Mouse (Mus musculus): ENCODE data around the gene Dpm2.

Gene Dpm2

DNA sequence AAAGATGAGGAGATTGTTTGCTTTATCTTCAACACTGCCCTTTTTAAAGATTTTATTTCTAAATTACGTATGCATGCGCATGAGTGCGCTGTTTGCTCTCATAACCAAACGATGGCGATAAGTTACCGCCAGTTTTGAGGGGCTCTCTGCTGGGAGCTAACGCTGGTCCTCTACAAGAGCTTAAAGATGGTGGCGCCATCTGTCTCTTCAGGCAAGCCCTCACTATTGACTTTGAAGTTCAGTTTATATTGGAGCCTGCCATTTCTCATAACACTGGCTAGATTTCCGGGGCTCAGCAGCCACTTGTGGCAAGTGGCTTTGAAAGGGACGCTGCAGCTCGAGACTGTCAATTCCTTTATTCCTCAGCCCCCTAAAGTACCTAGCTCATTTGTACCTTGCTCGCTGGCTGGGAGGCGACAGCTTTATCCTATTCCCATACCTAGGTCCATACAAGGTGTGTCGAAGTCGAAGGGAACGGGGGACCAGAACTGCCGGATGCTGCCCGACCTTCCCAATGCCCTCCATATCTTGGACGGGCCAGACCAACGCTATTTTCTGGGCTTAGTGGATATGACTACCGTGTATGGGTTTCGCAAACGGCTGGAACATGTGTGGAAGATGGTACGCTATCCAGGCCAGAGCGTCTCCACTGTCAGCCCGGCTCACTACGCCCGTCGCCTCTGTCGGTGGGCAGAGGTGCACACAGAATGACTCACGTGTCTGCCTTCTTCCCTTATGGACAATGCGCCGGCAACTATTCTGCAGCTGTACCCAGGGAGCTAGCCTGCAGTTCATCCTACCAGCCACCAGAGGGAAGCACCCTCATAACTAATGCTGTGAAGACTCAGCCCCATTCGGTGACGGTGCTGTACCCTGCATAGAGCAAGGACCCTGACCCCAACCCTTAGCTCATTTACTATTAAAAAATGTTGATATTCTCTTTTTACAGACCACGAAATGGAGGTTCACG lies 12.5 kb downstream of the Dpm2 start:
- CTCF ChIA-PET, result interaction anchor here (0.7 to 1.0 kb wide), 2 partner anchors 11 to 27 kb away, joined by 3 to 9 read pairs; no protein-coding TSS in a partner anchor

- CTCF ChIA-PET, result no interaction called here
Observed at GRCm38 (mm10) chr2:32585149-32585714, 14.6 kb downstream of the Dpm2 start.

GRCm38 (mm10) chr2:32586871-32587351 lies 16.3 kb downstream of the Dpm2 start, which contains the start of gene St6galnac4:
St6galnac4 (plus strand) TSS chr2:32587095.
- CTCF ChIA-PET, result interaction anchor here (0.6 to 0.8 kb wide), 3 partner anchors 13 to 1488 kb away, joined by 3 to 4 read pairs (median 3); no protein-coding TSS in a partner anchor

- CTCF ChIA-PET, result no interaction called here
Observed at GRCm38 (mm10) chr2:32587731-32588321, 17.2 kb downstream of the Dpm2 start.

DNA sequence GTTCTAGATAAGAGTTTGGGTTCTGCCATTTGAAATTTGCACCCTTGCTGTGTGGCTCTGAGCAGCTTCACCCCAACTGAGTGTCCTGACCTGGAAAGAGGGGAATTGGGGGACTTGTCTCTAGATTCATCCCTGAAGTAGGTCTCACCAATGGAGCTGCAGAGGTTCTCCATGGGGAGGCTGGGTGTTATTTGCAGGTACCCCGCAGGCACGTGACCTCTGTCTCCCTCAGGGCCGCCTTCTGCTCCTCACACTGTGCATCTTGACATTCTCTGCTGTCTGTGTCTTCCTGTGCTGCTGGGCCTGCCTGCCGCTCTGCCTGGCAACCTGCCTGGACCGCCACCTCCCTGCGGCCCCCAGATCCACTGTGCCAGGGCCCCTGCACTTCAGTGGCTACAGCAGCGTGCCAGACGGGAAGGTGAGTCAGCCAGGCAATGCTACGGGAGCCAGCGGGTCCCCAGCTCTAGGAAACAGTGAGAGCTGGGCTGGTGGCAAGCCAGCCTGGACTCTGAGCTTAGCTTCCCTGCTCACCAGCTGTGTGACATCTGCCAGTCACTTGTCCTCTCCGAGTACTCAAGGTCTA lies 18.6 kb downstream of the Dpm2 start:
- CTCF ChIA-PET, result no interaction called here

DNA sequence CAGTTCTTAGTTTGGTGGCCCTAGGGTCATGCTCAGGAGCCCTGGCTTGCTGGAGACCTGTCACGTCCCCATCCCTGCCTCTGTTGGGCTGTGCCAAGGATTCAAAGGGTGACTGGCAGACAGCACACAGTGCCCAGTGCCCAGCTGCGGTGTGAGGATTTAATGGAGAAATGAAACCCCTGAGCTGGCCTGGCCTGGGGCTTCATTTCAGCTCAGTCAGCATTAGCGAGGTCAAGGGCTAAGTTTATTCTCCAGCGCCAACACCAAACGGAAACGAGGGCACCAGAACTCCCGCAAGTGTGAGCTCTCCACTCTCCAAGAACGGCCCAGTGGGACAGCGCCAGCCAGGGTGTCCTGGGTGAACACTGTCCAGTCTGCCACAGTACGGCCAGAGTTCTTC lies 19.6 kb downstream of the Dpm2 start:
- CTCF ChIA-PET, result no interaction called here

DNA sequence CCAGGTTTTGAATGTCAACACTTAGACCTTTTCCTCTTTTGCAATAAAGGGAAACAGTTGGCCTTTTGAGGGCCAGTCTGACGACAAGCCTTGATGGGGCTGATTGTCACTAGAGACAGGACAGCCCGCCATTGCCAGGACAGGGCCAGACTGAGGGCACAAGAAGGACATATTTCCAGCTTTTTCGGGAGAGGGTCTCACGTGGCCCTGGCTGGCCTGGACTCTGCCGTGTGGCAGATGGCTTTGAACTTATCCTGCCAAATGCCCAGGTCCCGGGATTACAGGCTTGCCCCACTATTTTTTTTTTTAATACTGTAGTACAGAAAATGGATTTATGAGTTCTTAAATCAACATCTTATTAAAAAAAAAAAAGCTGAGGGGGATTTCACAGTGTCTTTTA lies 20.6 kb downstream of the Dpm2 start:
- CTCF ChIA-PET, result interaction anchor here (0.5 to 0.7 kb wide), 2 partner anchors 11 to 19 kb away, joined by 4 to 5 read pairs; no protein-coding TSS in a partner anchor

- CTCF ChIA-PET, result no interaction called here
Observed at GRCm38 (mm10) chr2:32596725-32597124, 26.1 kb downstream of the Dpm2 start.

DNA sequence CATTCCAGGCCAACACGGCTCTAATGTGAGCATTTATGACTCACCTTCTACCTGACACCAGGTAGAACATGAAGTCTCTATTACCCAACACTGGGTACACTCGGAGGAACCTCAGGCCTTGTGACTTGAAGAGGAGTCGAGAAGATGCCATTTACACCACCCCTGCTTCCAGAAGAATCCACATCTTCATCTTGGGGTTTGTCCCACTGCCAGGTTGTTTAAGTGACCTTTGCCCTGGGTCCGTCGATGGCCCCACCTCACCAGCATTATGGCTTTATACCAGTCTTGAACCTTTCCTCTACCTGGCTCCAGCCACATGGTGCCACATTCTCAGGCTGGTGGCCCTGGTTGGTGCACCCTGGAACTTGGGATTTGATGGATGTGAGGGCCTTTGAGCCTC lies 26.6 kb downstream of the Dpm2 start:
- CTCF ChIA-PET, result no interaction called here

DNA sequence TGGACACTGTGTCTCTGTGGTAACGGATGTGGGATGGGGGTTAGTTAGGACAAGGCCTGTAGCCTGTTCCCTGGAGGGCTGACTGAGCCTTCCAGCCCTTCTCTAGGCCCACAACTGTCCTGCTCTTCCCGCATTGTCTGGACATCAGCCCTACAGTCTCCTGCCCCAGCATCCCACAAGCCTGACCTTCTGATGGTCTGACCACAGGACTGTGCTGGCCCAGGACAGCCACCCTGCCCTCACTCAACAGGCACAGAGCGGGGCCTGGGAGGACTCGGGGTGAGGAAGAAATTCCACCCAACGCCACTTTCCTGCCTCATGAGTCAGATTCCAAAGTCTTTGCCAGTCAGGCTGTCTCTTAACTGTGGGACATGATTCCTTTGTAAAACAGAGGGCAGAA lies 27.0 kb downstream of the Dpm2 start:
- CTCF ChIA-PET, result no interaction called here

GRCm38 (mm10) chr2:32598506-32598905 lies 27.8 kb downstream of the Dpm2 start:
- CTCF ChIA-PET, result no interaction called here

DNA sequence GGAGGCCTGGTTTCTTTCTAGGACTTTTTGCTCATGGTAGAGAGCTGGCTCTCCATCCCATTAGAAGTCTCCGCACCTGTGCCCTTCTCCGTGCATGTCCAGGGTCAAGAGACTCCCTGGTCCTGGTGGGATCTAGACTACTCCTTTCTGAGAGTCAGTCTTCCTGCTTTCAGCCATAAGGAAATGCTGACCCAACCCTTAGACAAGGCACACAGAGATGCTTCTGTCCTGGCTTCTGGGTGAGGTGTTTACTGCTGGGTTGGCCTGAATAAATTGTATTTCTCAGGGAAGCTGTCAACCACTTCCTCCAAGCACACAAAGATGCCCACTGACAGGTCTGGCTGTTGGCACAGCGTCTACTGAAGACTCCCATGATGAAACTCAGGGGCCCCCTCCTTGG lies 28.8 kb downstream of the Dpm2 start, which contains the start of gene St6galnac6:
Gene St6galnac6, plus strand, starts transcription at position 301 of the 400 bp plus-strand sequence.
- CTCF ChIA-PET, result no interaction called here

DNA sequence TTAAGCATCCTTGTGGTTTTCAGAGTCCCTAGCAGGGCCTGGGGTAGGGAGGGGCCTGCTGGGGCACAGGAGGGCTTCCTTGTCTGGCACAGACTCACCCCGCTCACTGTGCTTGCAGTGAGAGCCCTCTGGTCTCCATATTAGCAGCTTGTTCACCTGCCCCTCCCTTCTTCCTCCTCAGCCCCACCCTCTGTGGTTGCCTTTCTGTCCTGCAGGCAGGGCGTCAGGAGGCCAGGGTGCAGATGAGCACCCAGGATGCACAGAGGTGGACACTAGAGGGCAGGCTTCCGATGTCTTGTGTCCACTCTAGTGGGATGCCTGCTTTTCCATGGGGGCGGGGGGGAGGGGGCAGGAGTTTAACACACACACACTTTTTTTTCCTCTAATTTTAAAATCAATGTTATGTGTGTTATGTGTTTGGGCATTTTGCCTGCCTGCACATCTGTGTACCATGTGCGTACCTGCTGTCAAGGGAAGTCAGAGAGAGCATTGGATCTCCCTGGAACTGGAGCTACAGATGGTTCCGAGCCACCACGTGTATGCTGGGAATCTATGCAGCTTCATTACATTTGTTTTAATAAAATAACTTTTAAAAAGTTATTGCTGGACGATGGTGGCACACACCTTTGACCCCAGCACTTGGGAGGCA lies 30.9 kb downstream of the Dpm2 start:
- CTCF ChIA-PET, result interaction anchor here (0.7 to 1.1 kb wide), 2 partner anchors 10 to 75 kb away, joined by 3 to 5 read pairs; no protein-coding TSS in a partner anchor

- CTCF ChIA-PET, result interaction anchor here (0.5 to 0.7 kb wide), 4 partner anchors 30 to 958 kb away, joined by 3 to 7 read pairs (median 4); no protein-coding TSS in a partner anchor
Observed at GRCm38 (mm10) chr2:32602600-32603054, 32.0 kb downstream of the Dpm2 start.

DNA sequence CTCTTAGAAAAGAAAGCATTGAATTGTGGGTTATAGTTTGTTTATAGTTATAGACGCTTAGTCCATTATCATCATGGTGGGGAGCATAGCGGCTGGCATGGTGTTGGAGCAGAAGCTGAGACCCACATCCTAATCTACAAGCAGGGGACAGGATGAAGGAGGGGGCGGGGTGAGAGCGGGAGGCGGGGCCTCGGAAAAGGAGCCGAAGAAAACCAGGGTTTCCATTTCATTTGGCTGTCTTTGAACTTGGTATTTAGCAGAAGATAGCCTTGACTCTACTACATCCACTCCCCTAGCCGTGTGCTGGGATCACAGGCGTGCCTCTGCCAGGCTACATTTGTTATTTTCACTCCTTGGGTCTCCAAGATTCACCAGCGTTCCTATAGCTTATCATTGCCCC lies 34.0 kb downstream of the Dpm2 start:
- CTCF ChIA-PET, result interaction anchor here (0.7 to 0.8 kb wide), 2 partner anchors 32 to 248 kb away, joined by 3 to 4 read pairs; no protein-coding TSS in a partner anchor

GRCm38 (mm10) chr2:32606161-32607142 lies 35.8 kb downstream of the Dpm2 start:
- CTCF ChIA-PET, result interaction anchor here (0.5 to 0.6 kb wide), 2 partner anchors 403 to 534 kb away, joined by 3 to 4 read pairs; no protein-coding TSS in a partner anchor

- CTCF ChIA-PET, result interaction anchor here (0.5 to 0.6 kb wide), 2 partner anchors 402 to 535 kb away, joined by 3 to 4 read pairs; no protein-coding TSS in a partner anchor
Observed at GRCm38 (mm10) chr2:32607262-32607947, 36.7 kb downstream of the Dpm2 start.

GRCm38 (mm10) chr2:32608141-32608777 lies 37.6 kb downstream of the Dpm2 start:
- CTCF ChIA-PET, result interaction anchor here (1.0 kb wide), 1 partner anchor 22 kb away, joined by 3 read pairs; no protein-coding TSS in a partner anchor
